Mouse (Mus musculus): ENCODE measurements around the gene Scarb1. TPM values are rescaled to one million over a fixed set of nuclear protein-coding genes. Genes with fewer than 3 reads are reported as not detected.

The Scarb1 gene
- total and polyA plus RNA-seq, 2 experiments from 2014 or later = 58.2 to 79.8 TPM

DNA sequence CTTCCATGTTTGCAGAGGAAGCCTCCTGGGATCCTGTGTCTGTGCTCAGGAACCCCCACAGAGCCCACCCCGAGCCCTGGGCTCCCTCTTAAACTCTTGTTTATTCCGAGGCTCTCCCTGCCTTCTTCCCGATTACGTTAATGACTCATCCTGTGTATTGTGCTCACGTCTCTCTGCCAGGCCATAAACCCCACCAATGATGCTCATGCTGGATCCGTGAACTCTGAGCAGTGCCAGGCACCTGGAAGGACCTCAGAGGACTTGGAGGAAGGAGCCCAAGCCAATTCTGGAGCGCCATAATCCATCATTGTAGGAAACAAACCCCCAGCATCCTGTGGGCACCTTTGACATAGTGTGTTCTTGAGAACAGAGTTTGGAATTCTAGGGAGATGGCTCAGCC lies 31.7 kb downstream of the Scarb1 start:
- Histone ChIP-seq H3K4me2 (ENCODE audit: low read depth, low read length) (no peak overlapping the region), H3K4me3 (ENCODE audit: low read depth, low read length) (no peak overlapping the region), H3K36me3 (replicated peaks; ENCODE audit: control insufficient read depth, insufficient read depth, low read length) (no peaks in the 10 kb centered on the region), H3K9ac (replicated peaks; ENCODE audit: low read depth, low read length) (no peak overlapping the region), H3K4me1 (ENCODE audit: control insufficient read depth, insufficient read depth) (0 out of 2 replicates have a peak, but pooled peaks cover 6% of the 10 kb centered on the region), H3K9me3 (replicated peaks; ENCODE audit: control insufficient read depth, low read length) (no peaks in the 10 kb centered on the region), H3K27ac (ENCODE audit: low read depth) (no peak overlapping the region), H3K27me3 (ENCODE audit: control insufficient read depth, insufficient read depth, low read length) (no peaks in the 10 kb centered on the region)
- ATAC-seq (ENCODE audit: insufficient read depth, low read depth) = no peak
- DNase-seq (ENCODE audit: low spot score) = no peak
- 76% methylated on average over 7 of the region's 7 CpGs for WGBS
- TF ChIP-seq CTCF (IDR thresholded peaks at IDR 0.05; ENCODE audit: low read depth) (no peak), EP300 (IDR thresholded peaks at IDR 0.05; ENCODE audit: low read depth) (no peak)

GRCm38 (mm10) chr5:125306824-125307223 lies 34.1 kb downstream of the Scarb1 start:
- H3K4me2 ChIP-seq (ENCODE audit: low read depth, low read length) = no peak overlapping the region
- DNase-seq (ENCODE audit: low spot score) (no peak), ATAC-seq (ENCODE audit: insufficient read depth, low read depth) (no peak)
- H3K27me3 ChIP-seq (ENCODE audit: control insufficient read depth, insufficient read depth, low read length) = no peaks in the 10 kb centered on the region
- H3K27ac ChIP-seq (ENCODE audit: low read depth) = no peak overlapping the region
- TF ChIP-seq EP300 (IDR thresholded peaks at IDR 0.05; ENCODE audit: low read depth) (no peak), CTCF (IDR thresholded peaks at IDR 0.05; ENCODE audit: low read depth) (no peak)
- H3K4me3 ChIP-seq (ENCODE audit: low read depth, low read length) = no peak overlapping the region
- H3K9me3 ChIP-seq (replicated peaks; ENCODE audit: control insufficient read depth, low read length) = no peaks in the 10 kb centered on the region
- WGBS = 71% methylated on average over 13 of the region's 13 CpGs
- H3K4me1 ChIP-seq (ENCODE audit: control insufficient read depth, insufficient read depth) = 0 out of 2 replicates have a peak, but pooled peaks cover 6% of the 10 kb centered on the region
- H3K9ac ChIP-seq (replicated peaks; ENCODE audit: low read depth, low read length) = no peak overlapping the region
- H3K36me3 ChIP-seq (replicated peaks; ENCODE audit: control insufficient read depth, insufficient read depth, low read length) = peaks cover 10% of the 10 kb centered on the region

DNA sequence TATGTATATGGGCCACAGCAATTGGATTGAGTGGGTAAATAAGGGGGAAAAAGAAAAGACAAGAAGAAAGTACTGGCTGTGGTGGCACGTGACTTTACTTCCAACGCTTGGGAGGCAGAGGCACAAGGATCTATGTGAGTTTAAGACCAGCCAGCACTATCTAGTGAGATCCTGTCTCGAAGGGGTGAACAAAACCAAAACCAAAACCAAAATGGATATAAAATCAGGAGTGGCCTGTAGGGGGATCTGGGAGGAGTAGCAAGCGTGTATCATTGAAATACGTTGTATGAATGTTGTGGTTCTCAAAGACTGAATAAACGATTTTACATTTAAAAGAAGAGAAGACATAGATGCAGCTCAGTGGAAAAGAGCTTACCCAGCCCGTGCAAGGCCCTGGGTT lies 34.5 kb downstream of the Scarb1 start:
- 82% methylated on average over 7 of the region's 7 CpGs for WGBS

GRCm38 (mm10) chr5:125305229-125306081 lies 35.4 kb downstream of the Scarb1 start:
- Histone ChIP-seq H3K4me1 (ENCODE audit: control insufficient read depth, insufficient read depth) (0 out of 2 replicates have a peak, but pooled peaks cover 6% of the 10 kb centered on the region), H3K4me3 (ENCODE audit: low read depth, low read length) (no peak overlapping the region), H3K9me3 (replicated peaks; ENCODE audit: control insufficient read depth, low read length) (no peaks in the 10 kb centered on the region), H3K27me3 (ENCODE audit: control insufficient read depth, insufficient read depth, low read length) (no peaks in the 10 kb centered on the region), H3K9ac (replicated peaks; ENCODE audit: low read depth, low read length) (no peak overlapping the region), H3K27ac (ENCODE audit: low read depth) (no peak overlapping the region), H3K36me3 (replicated peaks; ENCODE audit: control insufficient read depth, insufficient read depth, low read length) (peaks cover 13% of the 10 kb centered on the region), H3K4me2 (ENCODE audit: low read depth, low read length) (no peak overlapping the region)
- DNase-seq (ENCODE audit: low spot score) (no peak), ATAC-seq (ENCODE audit: insufficient read depth, low read depth) (peak; percentile 27; the same call in 1 of the 2 replicates)
- 51% methylated on average over 14 of the region's 14 CpGs for WGBS
- TF ChIP-seq CTCF (IDR thresholded peaks at IDR 0.05; ENCODE audit: low read depth) (no peak), EP300 (IDR thresholded peaks at IDR 0.05; ENCODE audit: low read depth) (no peak)

More for the DNA sequence above, 34.5 kb downstream of the Scarb1 start:
- 0 out of 2 replicates have a peak, but pooled peaks have one; percentile 5 for TF ChIP-seq CTCF (IDR thresholded peaks at IDR 0.05; ENCODE audit: low read depth)
- TF ChIP-seq EP300 (IDR thresholded peaks at IDR 0.05; ENCODE audit: low read depth) = no peak
- Histone ChIP-seq H3K27ac (ENCODE audit: low read depth) (no peak overlapping the region), H3K27me3 (ENCODE audit: control insufficient read depth, insufficient read depth, low read length) (no peaks in the 10 kb centered on the region), H3K4me3 (ENCODE audit: low read depth, low read length) (no peak overlapping the region), H3K36me3 (replicated peaks; ENCODE audit: control insufficient read depth, insufficient read depth, low read length) (peaks cover 10% of the 10 kb centered on the region), H3K9me3 (replicated peaks; ENCODE audit: control insufficient read depth, low read length) (no peaks in the 10 kb centered on the region), H3K4me2 (ENCODE audit: low read depth, low read length) (no peak overlapping the region), H3K4me1 (ENCODE audit: control insufficient read depth, insufficient read depth) (0 out of 2 replicates have a peak, but pooled peaks cover 6% of the 10 kb centered on the region), H3K9ac (replicated peaks; ENCODE audit: low read depth, low read length) (no peak overlapping the region)
- DNase-seq (ENCODE audit: low spot score) (no peak), ATAC-seq (ENCODE audit: insufficient read depth, low read depth) (no peak)

- 43% methylated on average over 18 of the region's 18 CpGs for WGBS
- no peak for ATAC-seq (ENCODE audit: insufficient read depth, low read depth)
- H3K4me2 ChIP-seq (ENCODE audit: low read depth, low read length) = no peak overlapping the region
Measured at GRCm38 (mm10) chr5:125304245-125304856, 36.5 kb downstream of the Scarb1 start.

More at GRCm38 (mm10) chr5:125304245-125304856, 36.5 kb downstream of the Scarb1 start:
- no peak for DNase-seq (ENCODE audit: low spot score)
- Histone ChIP-seq H3K9ac (replicated peaks; ENCODE audit: low read depth, low read length) (no peak overlapping the region), H3K4me1 (ENCODE audit: control insufficient read depth, insufficient read depth) (0 out of 2 replicates have a peak, but pooled peaks cover 6% of the 10 kb centered on the region), H3K27ac (ENCODE audit: low read depth) (no peak overlapping the region), H3K36me3 (replicated peaks; ENCODE audit: control insufficient read depth, insufficient read depth, low read length) (peaks cover 24% of the 10 kb centered on the region), H3K4me3 (ENCODE audit: low read depth, low read length) (no peak overlapping the region), H3K9me3 (replicated peaks; ENCODE audit: control insufficient read depth, low read length) (no peaks in the 10 kb centered on the region), H3K27me3 (ENCODE audit: control insufficient read depth, insufficient read depth, low read length) (no peaks in the 10 kb centered on the region)
- TF ChIP-seq EP300 (IDR thresholded peaks at IDR 0.05; ENCODE audit: low read depth) = no peak
- TF ChIP-seq CTCF (IDR thresholded peaks at IDR 0.05; ENCODE audit: low read depth) = no peak

Measured in heart, postnatal 0 days (tissue).